Mouse (Mus musculus) forebrain, embryonic 14.5 days (tissue): ENCODE data around the gene Tgm5. TPM values are rescaled to one million over a fixed set of nuclear protein-coding genes. Genes with fewer than 3 reads are reported as not detected.
"Not testable (repeated sequence)": the region's sequence is repeated elsewhere in the genome, so short reads cannot be mapped to it uniquely, and the experiment has no call there.

Source experiments
- ATAC-seq: fragments of 200-750 bp; cut with Nextera tagmentation; 2 replicates; pipeline ENCODE4 v1.8.0; 2017; ENCODE audit warnings: mild to moderate bottlenecking, moderate library complexity
- DNase-seq: peaks from one replicate; pipeline ENCODE4 v3.0.0-alpha.2; 2015; ENCODE audit warnings: low spot score
- H3K27ac ChIP-seq: fragments of 300-500 bp; sonication (generic); 2 replicates; pipeline ENCODE4 v1.5.1; 2014; ENCODE audit warnings: low read depth, mild to moderate bottlenecking, control low read depth, low read length, moderate library complexity
- H3K27me3 ChIP-seq: fragments of 300-500 bp; sonication (generic); replicated peaks from 2 replicates; pipeline ENCODE4 v1.6.1; 2014; ENCODE audit warnings: low read length, control low read depth, mixed read lengths; ENCODE audit not compliant: control insufficient read depth, insufficient read depth
- H3K36me3 ChIP-seq: fragments of 300-500 bp; sonication (generic); 2 replicates; pipeline ENCODE4 v1.6.1; 2014; ENCODE audit warnings: low read length, control low read depth; ENCODE audit not compliant: control insufficient read depth, insufficient read depth
- H3K4me1 ChIP-seq: fragments of 300-500 bp; sonication (generic); 2 replicates; pipeline ENCODE4 v1.6.1; 2014; ENCODE audit warnings: antibody characterized with exemption, low read length, control low read depth; ENCODE audit not compliant: control insufficient read depth, insufficient read depth
- H3K4me2 ChIP-seq: fragments of 300-500 bp; sonication (generic); 2 replicates; pipeline ENCODE4 v1.6.1; 2014; ENCODE audit warnings: mild to moderate bottlenecking, control low read depth, low read length
- H3K4me3 ChIP-seq: fragments of 300-500 bp; sonication (generic); 2 replicates; pipeline ENCODE4 v1.5.1; 2014; ENCODE audit warnings: low read depth, low read length, control low read depth
- H3K9ac ChIP-seq: fragments of 300-500 bp; sonication (generic); 2 replicates; pipeline ENCODE4 v1.6.1; 2014; ENCODE audit warnings: mild to moderate bottlenecking, low read length, control low read depth, moderate library complexity
- H3K9me3 ChIP-seq: fragments of 300-500 bp; sonication (generic); replicated peaks from 2 replicates; pipeline ENCODE4 v1.6.1; 2016; ENCODE audit warnings: low read length, control low read depth, mixed read lengths; ENCODE audit not compliant: control insufficient read depth
- WGBS: fragments of 180-500 bp; shearing (Covaris S2); extraction: QIAGEN DNeasy Blood & Tissue Kit; methylation state at CpG from one replicate; pipeline ENCODE4 v1.1.7; 2014; 5-methylcytosine and 5-hydroxymethylcytosine counted together
- polyA plus RNA-seq: library from polyadenylated mRNA; unstranded; fragments of >200 nt; fragmentation: Nextera tagmentation; extraction: Ambion mirVana; gene quantifications from 2 replicates; pipeline ENCODE4 v1.2.1, GENCODE M21; 2014

The Tgm5 gene
- polyA plus RNA-seq, 1 experiment from 2014 or later: not detected

GRCm38 (mm10) chr2:121004018-121004811 lies 81.4 kb downstream of the Tgm5 start:
- Histone ChIP-seq H3K27ac (no peak overlapping the region), H3K4me3 (no peak overlapping the region), H3K36me3 (no peaks in the 10 kb centered on the region), H3K9ac (no peak overlapping the region), H3K9me3 (no peaks in the 10 kb centered on the region), H3K4me2 (no peak overlapping the region), H3K27me3 (no peaks in the 10 kb centered on the region), H3K4me1 (peaks cover 4% of the 10 kb centered on the region)
- DNase-seq (no peak), ATAC-seq (no peak)
- whole genome bisulfite sequencing: 83% methylated on average over 7 of the region's 7 CpGs

GRCm38 (mm10) chr2:121003586-121003985 lies 82.1 kb downstream of the Tgm5 start:
- WGBS: 67% methylated on average over 2 of the region's 2 CpGs
- H3K36me3 ChIP-seq: no peaks in the 10 kb centered on the region
- H3K9me3 ChIP-seq: no peaks in the 10 kb centered on the region
- DNase-seq (no peak), ATAC-seq (no peak)
- H3K27me3 ChIP-seq: no peaks in the 10 kb centered on the region
- H3K27ac ChIP-seq: no peak overlapping the region
- no peak overlapping the region for H3K4me3 ChIP-seq
- H3K4me2 ChIP-seq: no peak overlapping the region
- no peak overlapping the region for H3K9ac ChIP-seq
- no peaks in the 10 kb centered on the region for H3K4me1 ChIP-seq

DNA sequence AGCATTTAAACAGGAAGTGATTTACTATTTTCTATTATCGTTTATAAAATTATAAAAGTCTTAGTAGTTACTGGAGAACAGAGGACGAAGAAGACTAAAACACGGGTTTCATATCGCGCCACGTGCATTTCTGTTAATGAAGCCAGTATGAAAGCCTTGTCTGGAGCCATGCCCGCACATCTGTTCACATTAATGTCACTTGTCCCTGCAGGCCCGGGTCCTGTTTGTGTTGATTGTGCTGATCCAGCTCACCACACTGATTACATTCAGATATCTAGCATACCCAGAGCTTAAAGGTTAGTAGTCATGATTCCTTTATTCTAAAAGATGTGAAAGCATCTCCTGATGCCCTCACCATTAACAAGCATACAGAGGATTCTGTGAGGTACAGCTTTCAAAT lies 86.8 kb downstream of the Tgm5 start:
- H3K4me3 ChIP-seq: no peak overlapping the region
- DNase-seq (no peak), ATAC-seq (no peak)
- no peak overlapping the region for H3K4me2 ChIP-seq
- no peak overlapping the region for H3K27ac ChIP-seq
- no peaks in the 10 kb centered on the region for H3K9me3 ChIP-seq
- no peaks in the 10 kb centered on the region for H3K27me3 ChIP-seq
- no peak overlapping the region for H3K9ac ChIP-seq
- no peaks in the 10 kb centered on the region for H3K36me3 ChIP-seq
- no peaks in the 10 kb centered on the region for H3K4me1 ChIP-seq
- 82% methylated on average over 8 of the region's 8 CpGs for WGBS

GRCm38 (mm10) chr2:120996607-120997006 lies 89.0 kb downstream of the Tgm5 start:
- H3K36me3 ChIP-seq, H3K9me3 ChIP-seq, H3K4me3 ChIP-seq, H3K4me2 ChIP-seq, ATAC-seq, DNase-seq, H3K27me3 ChIP-seq, H3K4me1 ChIP-seq, H3K9ac ChIP-seq, H3K27ac ChIP-seq: not testable (repeated sequence)
- 81% methylated on average over 1 of the region's 1 CpGs for WGBS

Other genes with a start within 250 kb of the Tgm5 start
- gene Cdan1, start 235.7 kb downstream of the Tgm5 start, polyA plus RNA-seq: 5.1 and 6.0 TPM in 2 replicates
- gene Ttbk2, start 235.2 kb downstream of the Tgm5 start, polyA plus RNA-seq: 7.3 and 11.1 TPM in 2 replicates
- gene Ubr1, start 115.1 kb downstream of the Tgm5 start, polyA plus RNA-seq: 23.8 and 32.8 TPM in 2 replicates
- gene Tmem62, start 108.8 kb downstream of the Tgm5 start, polyA plus RNA-seq: 7.9 and 9.1 TPM in 2 replicates
- 79.4 and 82.4 TPM in 2 replicates for gene Ccndbp1, start 77.4 kb downstream of the Tgm5 start, polyA plus RNA-seq
- gene Epb42, start 48.8 kb downstream of the Tgm5 start, polyA plus RNA-seq: 0.13 and 0.32 TPM in 2 replicates
- gene Tgm7, start 24.0 kb upstream of the Tgm5 start, polyA plus RNA-seq: not detected in 2 replicates
- 37.2 and 38.0 TPM in 2 replicates for gene Adal, start 54.6 kb upstream of the Tgm5 start, polyA plus RNA-seq
- gene Lcmt2, start 54.8 kb upstream of the Tgm5 start, polyA plus RNA-seq: 22.7 and 27.8 TPM in 2 replicates
- gene Tubgcp4, start 84.8 kb upstream of the Tgm5 start, polyA plus RNA-seq: 38.9 and 43.7 TPM in 2 replicates
- gene Zscan29, start 85.3 kb upstream of the Tgm5 start, polyA plus RNA-seq: 8.5 and 9.7 TPM in 2 replicates
- gene Trp53bp1, start 185.6 kb upstream of the Tgm5 start, polyA plus RNA-seq: 116 and 164 TPM in 2 replicates
- 12.7 and 23.2 TPM in 2 replicates for gene Map1a, start 203.8 kb upstream of the Tgm5 start, polyA plus RNA-seq